Mouse (Mus musculus): ENCODE measurements around the gene Tmem220. TPM values are rescaled to one million over a fixed set of nuclear protein-coding genes. Genes with fewer than 3 reads are reported as not detected.

Gene Tmem220
- total RNA-seq, 2 experiments from 2014 or later = 0.52 to 0.74 TPM

GRCm38 (mm10) chr11:67052321-67052952 lies 27.5 kb downstream of the Tmem220 start, which contains the start of the genes Adprm and Sco1:
Gene Adprm, minus strand, starts transcription at chr11:67052594.
Gene Sco1, plus strand, starts transcription at chr11:67052670.
- DNase-seq = peak; percentile 85
- intact Hi-C loops (cut with DNase I) = no loop called here

GRCm38 (mm10) chr11:67054754-67055365 lies 29.9 kb downstream of the Tmem220 start:
- intact Hi-C loops (cut with DNase I) = no loop called here
- DNase-seq = no peak

GRCm38 (mm10) chr11:67061311-67061710 lies 36.4 kb downstream of the Tmem220 start:
- no peak for DNase-seq

GRCm38 (mm10) chr11:67062726-67063125 lies 37.8 kb downstream of the Tmem220 start:
- intact Hi-C loops (cut with DNase I) = no loop called here
- DNase-seq = no peak

More at GRCm38 (mm10) chr11:67061311-67061710, 36.4 kb downstream of the Tmem220 start:
- intact Hi-C loops (cut with DNase I) = no loop called here

- intact Hi-C loops (cut with DNase I) = no loop called here
- DNase-seq = no peak
Observed at GRCm38 (mm10) chr11:67067741-67068140, 42.8 kb downstream of the Tmem220 start.

GRCm38 (mm10) chr11:67072615-67073130 lies 47.7 kb downstream of the Tmem220 start:
- intact Hi-C loops (cut with DNase I) = no loop called here
- DNase-seq = no peak

GRCm38 (mm10) chr11:67075036-67075435 lies 50.1 kb downstream of the Tmem220 start:
- no peak for DNase-seq
- intact Hi-C loops (cut with DNase I) = no loop called here

GRCm38 (mm10) chr11:67076781-67077180 lies 51.8 kb downstream of the Tmem220 start:
- no peak for DNase-seq
- intact Hi-C loops (cut with DNase I) = no loop called here

- peak; percentile 43 for DNase-seq
- intact Hi-C loops (cut with DNase I) = no loop called here
Observed at GRCm38 (mm10) chr11:67077435-67077834, 52.5 kb downstream of the Tmem220 start.

GRCm38 (mm10) chr11:67078000-67078399 lies 53.0 kb downstream of the Tmem220 start, which contains the start of gene Myh3:
Gene Myh3, plus strand, starts transcription at chr11:67078300.
- no peak for DNase-seq
- intact Hi-C loops (cut with DNase I) = no loop called here

GRCm38 (mm10) chr11:67078888-67079287 lies 53.9 kb downstream of the Tmem220 start:
- no peak for DNase-seq
- intact Hi-C loops (cut with DNase I) = no loop called here

GRCm38 (mm10) chr11:67079740-67080139 lies 54.8 kb downstream of the Tmem220 start:
- intact Hi-C loops (cut with DNase I) = no loop called here
- DNase-seq = no peak

GRCm38 (mm10) chr11:67080168-67080567 lies 55.2 kb downstream of the Tmem220 start:
- intact Hi-C loops (cut with DNase I) = no loop called here
- DNase-seq = peak; percentile 68

GRCm38 (mm10) chr11:67081125-67081649 lies 56.2 kb downstream of the Tmem220 start:
- DNase-seq = no peak
- intact Hi-C loops (cut with DNase I) = no loop called here

- intact Hi-C loops (cut with DNase I) = no loop called here
- no peak for DNase-seq
Observed at GRCm38 (mm10) chr11:67082188-67082587, 57.2 kb downstream of the Tmem220 start.

GRCm38 (mm10) chr11:67082793-67083192 lies 57.8 kb downstream of the Tmem220 start:
- intact Hi-C loops (cut with DNase I) = no loop called here
- no peak for DNase-seq

- DNase-seq = no peak
- intact Hi-C loops (cut with DNase I) = no loop called here
Observed at GRCm38 (mm10) chr11:67083239-67083638, 58.3 kb downstream of the Tmem220 start.

GRCm38 (mm10) chr11:67083712-67084340 lies 58.9 kb downstream of the Tmem220 start:
- intact Hi-C loops (cut with DNase I) = loop anchor here (2.0 kb wide), 1 partner anchor 59 kb away; the partner anchor contains the start of gene Tmem220

More at GRCm38 (mm10) chr11:67083712-67084340, 58.9 kb downstream of the Tmem220 start:
- no peak for DNase-seq

Data from left cerebral cortex, postnatal 4 days (tissue).